Mouse (Mus musculus): ENCODE data around the gene Aurkb. TPM values are rescaled to one million over a fixed set of nuclear protein-coding genes. Genes with fewer than 3 reads are reported as not detected.

The Aurkb gene
- total RNA-seq, 2 experiments from 2014 or later: 0.51 to 1.1 TPM

DNA sequence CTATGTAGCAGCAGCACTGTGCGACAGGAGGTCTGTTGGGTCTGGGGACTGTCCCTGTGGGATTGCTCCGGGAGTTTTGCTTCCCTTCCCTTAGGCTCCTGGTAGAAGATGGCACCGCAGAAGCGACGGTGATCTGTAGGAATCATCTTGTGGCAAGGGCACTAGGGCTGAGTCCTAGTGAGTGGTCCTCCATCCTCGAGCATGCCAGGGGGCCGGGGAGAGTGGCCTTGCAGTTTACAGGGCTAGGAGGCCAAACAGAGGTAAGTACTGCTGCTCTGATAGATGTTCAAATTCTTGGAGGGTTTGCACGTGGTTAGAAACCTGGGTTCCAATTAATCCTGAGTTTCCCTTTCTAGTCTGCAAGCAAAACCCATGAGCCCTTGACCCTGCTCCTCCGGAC is 10.0 kb upstream of the Aurkb start:
- intact Hi-C loops (cut with DNase I): no loop called here

DNA sequence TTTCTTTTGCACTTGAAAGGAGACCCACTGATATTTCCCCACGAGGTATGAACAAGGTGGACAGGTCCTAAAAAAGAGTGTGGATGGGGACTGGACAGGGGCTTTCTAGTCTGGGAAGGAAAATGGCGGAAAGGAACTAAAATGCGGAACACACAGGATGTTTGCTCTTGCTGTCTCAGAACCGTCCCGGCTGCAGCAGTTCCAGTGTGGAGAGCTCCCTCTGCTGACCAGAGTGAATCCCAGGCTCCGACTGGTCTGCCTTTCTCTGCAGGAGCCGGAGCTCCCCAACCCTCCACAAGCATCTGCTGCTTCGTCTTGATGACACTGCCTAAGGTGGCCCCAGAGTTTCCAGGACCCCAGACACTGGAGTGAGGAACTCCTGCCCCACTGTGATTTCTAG is 9.6 kb upstream of the Aurkb start:
- DNase-seq: peak; percentile 70 to 80
- intact Hi-C loops (cut with DNase I): loop anchor here (2.0 kb wide), 1 partner anchor 131 kb away; no protein-coding TSS in a partner anchor

More for the DNA sequence above, 10.0 kb upstream of the Aurkb start:
- no peak for DNase-seq

DNA sequence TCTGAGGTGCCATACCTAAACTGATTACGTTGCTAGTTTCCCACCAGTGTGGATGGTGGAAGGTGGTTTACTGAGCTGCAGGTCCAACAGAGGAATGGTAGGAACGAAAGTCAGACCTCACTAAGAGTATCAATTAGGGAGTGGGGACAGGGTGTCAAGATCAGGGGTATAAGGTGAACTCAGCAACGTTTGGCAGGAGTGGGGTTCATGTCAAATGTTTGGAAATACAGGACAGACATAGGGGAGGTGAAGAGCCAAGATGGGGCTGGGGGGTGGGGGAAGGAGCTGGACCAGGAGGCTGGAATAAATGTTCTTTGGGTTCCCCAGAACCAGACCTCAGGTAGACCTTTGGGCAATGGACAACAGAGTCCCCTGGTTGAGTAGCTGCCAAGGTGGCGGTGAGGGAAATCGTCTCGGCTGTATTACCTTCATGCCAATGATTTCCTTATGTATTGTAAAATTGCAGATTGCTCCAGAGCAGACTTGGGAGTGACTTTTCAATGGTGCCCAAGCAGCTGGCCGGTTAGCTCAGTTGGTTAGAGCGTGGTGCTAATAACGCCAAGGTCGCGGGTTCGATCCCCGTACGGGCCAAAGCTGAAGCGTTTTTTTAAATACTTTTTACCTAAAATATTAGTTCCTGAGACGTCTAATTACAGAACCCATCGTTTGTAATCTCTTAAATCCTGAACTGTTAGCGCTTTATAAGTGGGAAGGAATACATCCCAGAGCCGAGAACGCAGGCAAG is 8.8 kb upstream of the Aurkb start:
- DNase-seq: peak; percentile 76 to 85
- intact Hi-C loops (cut with DNase I): loop anchor here (2.0 kb wide), 1 partner anchor 132 kb away; no protein-coding TSS in a partner anchor

DNA sequence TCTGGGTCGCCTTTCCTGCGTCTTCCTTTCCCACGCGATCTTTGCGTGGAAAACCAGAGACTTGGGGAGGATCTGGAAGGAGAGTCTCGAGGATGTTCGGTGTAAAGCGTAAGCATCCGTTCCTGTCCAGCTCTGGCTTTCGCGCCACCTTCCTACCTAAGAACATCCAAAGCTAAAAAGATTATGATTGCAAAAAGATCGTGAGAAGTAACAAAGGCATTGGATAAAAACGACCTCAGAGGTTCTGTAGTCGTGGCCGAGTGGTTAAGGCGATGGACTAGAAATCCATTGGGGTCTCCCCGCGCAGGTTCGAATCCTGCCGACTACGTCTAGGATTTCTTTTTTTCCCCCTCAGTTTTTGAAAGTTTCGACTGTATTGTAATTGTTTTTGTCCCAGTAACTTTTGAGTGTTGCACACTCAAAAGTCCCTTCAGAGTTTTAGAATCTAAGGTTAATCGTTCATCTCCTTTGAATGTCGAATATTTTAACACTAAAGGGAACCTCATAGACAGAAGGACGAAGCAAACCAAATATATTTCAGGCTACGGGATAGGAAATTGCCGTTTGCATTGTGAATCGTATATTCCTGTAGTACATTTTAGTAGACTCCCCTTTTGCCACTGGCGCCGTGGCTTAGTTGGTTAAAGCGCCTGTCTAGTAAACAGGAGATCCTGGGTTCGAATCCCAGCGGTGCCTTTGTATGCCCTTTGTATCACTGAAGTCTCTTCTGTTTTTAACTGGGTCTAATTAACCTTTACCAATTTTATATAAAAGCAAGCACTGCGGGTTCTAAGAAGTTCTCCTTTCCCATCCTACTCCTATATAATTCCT is 8.0 kb upstream of the Aurkb start:
- intact Hi-C loops (cut with DNase I): loop anchor here (2.0 kb wide), 1 partner anchor 133 kb away; no protein-coding TSS in a partner anchor
- peak; percentile 66 to 72 for DNase-seq

DNA sequence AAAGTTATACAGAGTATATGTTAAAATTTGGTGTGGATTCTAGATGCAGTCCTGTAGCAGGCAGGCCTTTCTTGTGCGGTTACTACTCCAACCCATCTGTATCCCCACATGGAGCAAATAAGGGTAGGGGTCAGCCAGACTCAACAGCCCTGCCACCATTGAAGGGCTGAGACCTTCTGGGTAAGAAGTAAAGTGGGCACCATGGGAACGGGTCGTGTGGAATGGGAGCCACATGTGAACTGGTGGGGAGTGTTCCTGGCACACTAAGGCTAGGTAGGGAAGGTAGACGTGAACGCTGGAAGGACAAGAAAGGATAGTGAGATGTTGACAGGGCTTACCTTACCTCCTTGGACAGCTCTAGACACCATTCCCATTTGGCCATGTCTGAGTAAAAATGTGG is 7.3 kb upstream of the Aurkb start:
- intact Hi-C loops (cut with DNase I): no loop called here
- no peak for DNase-seq

DNA sequence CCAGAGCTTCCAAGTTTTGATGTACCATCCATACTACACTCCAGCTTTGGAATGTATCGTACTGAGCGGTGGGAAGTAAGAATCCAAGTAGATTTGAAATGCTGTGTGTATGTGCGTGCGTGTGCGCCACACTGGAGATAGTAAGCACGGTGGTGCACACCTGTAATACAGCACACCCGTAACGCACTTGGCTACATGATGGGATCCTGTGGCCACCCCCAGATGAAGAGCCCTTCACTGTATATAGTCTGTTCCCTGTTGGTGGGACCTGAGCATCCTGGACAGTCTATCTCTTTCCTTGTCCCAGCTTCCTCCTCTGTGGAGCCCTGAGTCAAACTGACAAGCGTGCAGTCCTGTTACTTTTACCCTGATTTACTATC is 938 bp downstream of the Aurkb start:
- intact Hi-C loops (cut with DNase I): loop anchor here (10.0 kb wide), 1 partner anchor 188 kb away; the partner anchor contains the start of gene Gucy2e

DNA sequence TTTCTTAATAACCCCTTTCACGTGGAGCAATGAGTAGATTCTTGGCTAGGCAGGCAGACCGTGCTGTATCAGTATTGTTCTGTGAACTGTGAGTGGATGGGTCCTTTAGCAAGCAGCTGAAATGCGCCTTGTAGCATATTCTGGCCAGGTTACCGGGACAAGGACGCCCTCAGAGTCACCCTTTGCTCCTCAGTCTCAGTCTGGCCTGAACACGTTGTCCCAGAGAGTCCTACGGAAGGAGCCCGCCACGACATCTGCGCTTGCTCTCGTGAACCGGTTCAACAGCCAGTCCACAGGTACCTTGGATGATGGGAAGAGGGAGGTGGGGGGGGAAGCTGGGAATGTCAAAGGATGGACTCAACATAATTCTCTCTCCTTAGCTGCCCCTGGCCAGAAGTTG is 2.1 kb downstream of the Aurkb start:
- no peak for DNase-seq
- intact Hi-C loops (cut with DNase I): loop anchor here (10.0 kb wide), 1 partner anchor 187 kb away; the partner anchor contains the start of gene Gucy2e

More for the DNA sequence above, 938 bp downstream of the Aurkb start:
- DNase-seq: no peak

DNA sequence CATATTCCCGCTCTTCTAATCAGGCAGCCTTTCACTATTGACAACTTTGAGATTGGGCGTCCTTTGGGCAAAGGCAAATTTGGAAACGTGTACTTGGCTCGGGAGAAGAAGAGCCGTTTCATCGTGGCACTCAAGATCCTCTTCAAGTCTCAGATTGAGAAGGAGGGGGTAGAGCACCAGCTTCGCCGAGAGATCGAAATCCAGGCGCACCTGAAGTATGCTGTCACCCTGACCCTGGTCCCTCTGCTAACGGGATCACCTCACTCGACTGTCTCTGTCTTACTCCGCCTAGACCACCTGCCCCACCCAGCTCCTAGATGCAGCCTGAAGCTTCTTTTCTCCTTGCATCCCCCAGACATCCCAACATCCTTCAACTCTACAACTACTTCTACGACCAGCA is 2.7 kb downstream of the Aurkb start:
- intact Hi-C loops (cut with DNase I): loop anchor here (10.0 kb wide), 1 partner anchor 187 kb away; the partner anchor contains the start of gene Gucy2e

DNA sequence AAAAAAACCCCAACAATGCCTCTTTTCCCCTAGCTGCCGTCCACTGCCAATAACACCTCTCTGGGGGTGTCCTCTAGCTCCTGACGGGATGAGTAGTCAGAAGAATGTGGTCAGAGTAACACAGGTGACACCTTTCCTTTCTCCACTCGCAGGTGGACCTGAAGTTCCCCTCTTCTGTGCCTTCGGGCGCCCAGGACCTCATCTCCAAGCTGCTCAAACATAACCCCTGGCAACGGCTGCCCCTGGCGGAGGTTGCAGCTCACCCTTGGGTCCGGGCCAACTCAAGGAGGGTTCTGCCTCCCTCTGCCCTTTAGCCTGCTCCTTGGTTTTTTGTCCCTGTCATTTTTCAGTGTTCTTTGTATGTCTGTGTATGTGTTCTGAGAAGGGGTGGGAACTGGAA is 5.3 kb downstream of the Aurkb start:
- DNase-seq: no peak
- intact Hi-C loops (cut with DNase I): no loop called here

More for the DNA sequence above, 2.7 kb downstream of the Aurkb start:
- DNase-seq: no peak

DNA sequence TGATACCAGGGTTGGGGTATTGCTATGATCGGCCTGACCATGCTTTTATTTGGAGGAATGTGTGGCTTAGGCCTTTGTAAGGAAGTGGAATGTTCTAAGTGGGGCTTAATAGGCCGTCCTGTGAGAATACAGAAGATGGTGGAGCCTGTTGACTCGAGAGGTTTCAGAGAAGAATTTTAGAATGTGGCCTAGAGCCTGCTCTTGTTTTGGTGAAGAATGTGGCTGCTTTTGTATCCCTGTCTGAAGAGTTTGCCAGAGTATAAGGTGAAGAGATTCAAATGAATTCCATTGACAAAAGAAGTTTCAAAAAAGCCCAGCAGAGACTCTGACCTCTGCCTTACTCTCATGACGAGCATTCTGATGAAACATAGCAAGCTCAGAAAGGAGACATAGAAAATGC is 6.3 kb downstream of the Aurkb start:
- intact Hi-C loops (cut with DNase I): no loop called here

DNA sequence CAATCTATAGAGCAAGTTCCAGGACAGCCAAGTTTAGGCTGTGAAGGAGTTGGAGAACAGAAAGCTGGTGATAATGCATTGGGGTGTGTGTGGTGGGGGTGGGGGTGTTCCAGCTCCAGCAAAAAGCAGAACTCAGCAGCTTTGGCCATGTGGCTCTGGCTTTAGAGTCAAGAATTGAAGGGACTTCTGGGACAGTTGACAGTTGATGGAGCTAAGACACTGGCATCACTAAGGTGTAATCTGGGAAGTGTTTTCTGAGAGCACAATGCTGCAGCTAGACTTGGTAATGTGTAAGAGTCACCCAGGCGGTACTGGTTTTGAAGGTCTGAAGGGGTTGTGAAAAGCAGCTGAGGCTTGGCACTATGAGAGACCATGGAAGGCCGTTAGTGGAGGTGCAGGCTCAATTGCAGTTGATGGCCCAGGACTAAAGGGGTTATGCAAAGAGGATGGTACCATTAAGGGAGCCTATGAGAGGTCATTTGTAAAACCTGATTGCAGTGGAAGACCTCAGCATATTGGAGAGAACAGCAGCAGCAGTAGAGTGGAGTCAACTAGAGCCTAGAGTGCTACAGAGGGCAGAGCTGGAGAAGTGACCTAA is 7.5 kb downstream of the Aurkb start:
- intact Hi-C loops (cut with DNase I): no loop called here
- DNase-seq: no peak

More for the DNA sequence above, 6.3 kb downstream of the Aurkb start:
- no peak for DNase-seq

DNA sequence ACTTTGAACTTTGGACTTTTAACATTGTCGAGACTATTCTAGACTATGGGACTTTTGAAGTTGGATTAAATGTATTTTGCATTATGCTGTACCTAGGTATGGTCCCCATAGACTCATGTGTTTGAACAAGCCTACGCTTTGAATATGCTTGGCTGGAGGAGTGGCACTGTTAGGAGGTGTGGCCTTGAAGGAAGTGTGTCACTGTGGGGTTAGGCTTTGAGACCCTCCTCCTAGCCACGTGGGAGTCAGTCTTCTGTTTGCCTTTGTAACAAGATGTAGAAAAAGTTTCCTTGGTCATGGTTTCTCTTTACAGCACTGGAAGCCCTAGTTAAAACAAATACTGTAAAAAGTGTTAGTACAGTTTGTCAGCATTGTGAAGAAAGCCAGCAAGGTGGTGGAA is 8.4 kb downstream of the Aurkb start:
- intact Hi-C loops (cut with DNase I): no loop called here
- DNase-seq: no peak

DNA sequence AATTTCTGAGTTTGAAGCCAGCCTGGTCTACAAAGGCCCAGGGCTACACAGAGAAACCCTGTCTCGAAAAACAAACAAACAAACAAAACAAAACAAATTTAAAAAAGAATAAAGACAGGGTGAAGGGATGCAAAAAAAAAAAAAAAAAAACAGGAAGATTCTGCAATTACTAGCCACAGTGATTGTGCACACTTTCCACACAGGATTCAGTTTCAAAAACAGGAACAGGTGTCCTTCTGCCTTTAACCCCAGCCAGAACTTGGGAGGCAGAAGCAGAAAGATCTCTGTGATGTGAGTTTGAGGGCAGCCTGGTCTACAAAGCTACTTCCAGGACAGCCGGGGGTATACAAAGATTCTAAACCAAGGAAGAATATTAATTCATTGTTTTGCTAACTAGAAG is 12.8 kb downstream of the Aurkb start:
- intact Hi-C loops (cut with DNase I): no loop called here
- no peak for DNase-seq

DNA sequence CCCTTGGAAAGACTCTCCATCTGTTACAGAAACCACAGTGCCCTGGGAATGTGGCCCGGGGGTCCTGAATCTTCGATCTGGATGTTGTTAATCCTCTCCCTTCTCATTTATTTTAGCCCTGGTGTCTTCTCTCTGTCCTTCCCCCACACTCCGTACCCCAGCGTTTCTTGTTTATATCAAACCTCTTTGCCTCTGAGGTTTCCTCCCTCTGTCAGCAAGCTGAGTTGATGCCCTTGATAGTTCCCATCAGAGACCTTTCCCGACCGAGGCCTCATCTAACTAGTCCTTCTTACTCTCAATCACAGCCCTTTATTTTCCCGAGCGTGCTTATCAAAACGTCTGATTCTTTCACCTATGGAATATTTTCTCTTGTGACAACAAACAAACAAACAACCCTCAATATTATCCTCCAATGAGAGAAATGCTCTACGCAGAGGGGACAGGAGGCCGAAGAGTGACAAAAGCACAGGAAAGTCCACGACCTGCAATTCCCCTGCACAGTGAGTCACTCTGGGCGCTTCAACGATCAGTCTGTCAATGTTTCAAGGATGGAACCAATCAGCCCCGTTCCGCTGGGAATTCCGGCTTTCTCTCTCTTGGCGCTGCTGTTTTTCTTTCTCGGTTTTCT is 13.4 kb downstream of the Aurkb start:
- intact Hi-C loops (cut with DNase I): no loop called here
- DNase-seq: no peak

DNA sequence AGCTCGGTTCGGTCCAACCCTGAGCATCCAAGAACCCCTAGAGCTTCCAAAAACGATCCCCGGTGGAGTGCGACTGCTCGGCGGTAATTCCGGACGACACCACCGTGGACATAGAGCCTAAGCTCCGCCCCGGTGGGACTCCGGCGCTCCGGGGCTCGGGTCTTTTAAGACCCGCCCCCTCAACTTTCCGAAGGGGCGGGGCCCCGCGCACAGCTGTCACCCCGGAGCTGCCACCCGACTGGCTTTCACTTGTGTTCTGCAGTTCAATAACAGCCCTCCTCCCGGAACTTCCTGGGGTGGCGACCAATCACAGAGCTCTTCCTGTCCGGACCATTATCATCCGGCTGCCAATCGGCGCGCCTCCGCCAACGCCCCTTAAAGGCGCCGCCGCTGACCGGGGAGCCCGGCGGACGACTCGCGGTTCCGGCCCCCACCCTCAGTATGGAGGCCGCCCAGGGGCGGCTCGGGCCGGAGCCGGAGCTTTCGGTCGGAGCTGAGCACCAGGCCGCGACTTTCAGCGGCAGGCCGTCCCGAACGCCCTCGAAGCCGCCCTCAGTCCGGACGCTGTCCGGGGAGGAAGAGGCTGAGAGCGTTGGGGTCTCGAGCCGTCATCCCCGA is 14.0 kb downstream of the Aurkb start, which contains the start of gene Borcs6:
Gene Borcs6 (plus strand): TSS at position 361 of the 618 bp plus-strand sequence.
- peak; percentile 90 to 92 for DNase-seq
- intact Hi-C loops (cut with DNase I): no loop called here

DNA sequence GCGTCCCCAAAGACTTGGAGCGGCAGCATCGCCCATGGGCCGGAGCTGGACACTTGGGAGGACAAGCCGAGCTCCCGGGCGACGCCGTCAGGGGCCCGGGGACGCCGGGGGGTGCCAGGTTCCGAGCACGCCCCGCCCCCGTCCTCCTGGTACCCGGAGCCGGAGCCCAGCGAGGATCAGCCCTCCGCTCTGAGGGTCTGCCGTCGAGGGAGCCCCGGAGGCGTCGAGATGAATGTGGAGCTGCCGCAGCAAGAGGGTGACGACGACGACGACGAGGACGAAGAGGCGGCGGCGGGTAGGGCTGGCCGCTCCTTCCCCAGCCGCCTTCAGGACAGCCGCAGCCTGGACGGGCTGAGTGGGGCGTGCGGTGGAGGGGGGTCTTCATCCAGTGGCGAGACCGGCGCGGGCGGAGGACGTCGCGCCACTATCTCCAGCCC is 14.5 kb downstream of the Aurkb start:
- intact Hi-C loops (cut with DNase I): no loop called here
- peak in 1 of 2 experiments; percentile 42 for DNase-seq

DNA sequence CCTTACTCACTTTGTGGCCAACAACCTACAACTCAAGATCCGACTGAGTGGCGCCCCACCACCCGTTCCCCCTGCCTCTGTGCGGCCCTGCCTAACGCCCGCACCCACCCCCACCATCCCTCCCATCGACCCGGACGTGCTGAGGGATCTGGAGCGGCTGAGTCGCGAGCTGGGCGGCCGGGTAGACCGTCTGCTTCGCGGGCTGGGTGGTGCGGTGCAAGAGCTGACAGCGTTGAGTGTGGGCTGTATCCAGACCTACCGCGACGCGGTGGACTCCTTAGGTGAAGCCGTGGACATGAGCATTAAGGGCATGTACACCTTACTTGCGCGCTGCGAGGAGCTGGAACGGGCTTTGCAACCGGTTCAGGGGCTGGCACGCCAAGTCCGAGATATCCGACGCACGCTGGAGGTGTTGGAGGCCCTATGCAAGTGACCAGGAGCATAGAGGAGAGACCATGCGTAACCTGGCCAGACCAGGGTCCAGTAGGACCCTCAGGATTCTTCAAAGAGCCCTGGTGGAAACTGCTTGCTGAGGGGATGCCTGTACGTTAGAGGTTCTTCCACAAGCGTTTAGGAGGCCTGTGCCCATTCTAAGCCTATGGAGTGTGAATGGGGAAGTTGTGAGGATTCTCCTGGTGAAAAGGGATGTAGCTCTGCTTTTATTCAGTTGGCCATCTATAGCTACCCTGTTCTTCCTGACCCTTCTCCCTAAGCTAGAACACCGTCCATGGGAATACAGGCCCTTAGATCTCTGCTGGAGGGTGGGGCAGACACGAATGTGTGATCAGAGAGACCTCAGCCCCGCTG is 15.2 kb downstream of the Aurkb start:
- intact Hi-C loops (cut with DNase I): no loop called here
- DNase-seq: peak in 1 of 2 experiments; percentile 35

DNA sequence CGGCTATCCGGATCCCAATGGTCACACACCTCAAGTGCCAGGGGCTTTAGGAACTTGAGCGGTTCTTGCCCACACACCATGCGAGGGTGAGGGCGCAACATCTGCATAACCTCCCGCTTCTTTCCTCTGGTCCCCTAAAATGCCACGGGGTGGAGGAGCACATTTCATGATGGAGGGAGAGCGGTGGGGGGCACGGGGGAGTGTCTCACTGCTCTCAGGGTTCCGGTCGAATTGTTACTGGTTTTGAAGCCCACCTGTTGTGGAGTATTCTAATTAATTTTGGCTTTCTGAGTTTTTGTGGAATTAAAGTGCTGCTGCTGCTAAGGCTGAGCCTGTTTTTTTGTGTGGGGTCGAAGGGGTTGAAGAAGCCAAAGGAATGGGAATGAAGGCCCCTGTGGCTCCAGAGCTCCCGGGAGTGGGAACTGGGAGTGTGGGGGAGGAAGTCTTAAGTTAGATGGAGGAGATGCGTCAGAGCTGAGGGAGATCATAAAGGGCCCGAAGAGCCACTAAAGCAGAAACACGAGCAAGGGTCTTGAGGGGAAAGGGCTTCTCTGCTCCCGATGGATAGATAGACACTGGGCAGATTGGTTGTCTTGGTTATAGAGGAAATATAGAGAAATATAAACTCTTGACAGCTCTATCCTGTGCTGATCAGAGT is 15.9 kb downstream of the Aurkb start:
- no peak for DNase-seq
- intact Hi-C loops (cut with DNase I): no loop called here

Data from gastrocnemius, postnatal 36 days (tissue).